17 mouse cellular contexts compared by ENCODE assay signal in genomic region chr10:17235955-17236650, GRCm38 (mm10).
DNase-seq lines count a peak whose midpoint lies in the region; ATAC-seq and TF ChIP-seq lines count a peak whose summit lies in the region.
"Had no signal": no experiment of that assay in that cellular context is flagged by ENCODE, and none has a peak within 500 bp of the region (broad histone marks: within the 10 kb centered on the region; RNA-seq: fewer than 3 reads in every experiment).

No protein-coding gene starts in this region.

- no peak overlapping the region for H3K9ac ChIP-seq in hindbrain, embryonic 13.5 days
- H3K9ac ChIP-seq in ES-Bruce4 (ENCODE audit: low read depth, poor library complexity, severe bottlenecking), result no peak overlapping the region
- no peak overlapping the region for H3K9ac ChIP-seq in limb, embryonic 12.5 days (replicated peaks)
- H3K9ac ChIP-seq: heart, embryonic 15.5 days; hindbrain, embryonic 15.5 days; liver, embryonic 12.5 days; lung, embryonic 15.5 days had no signal

- no peak overlapping the region for H3K4me3 ChIP-seq in hindbrain, embryonic 10.5 days
- no peak overlapping the region for H3K4me3 ChIP-seq in hindbrain, embryonic 13.5 days
- H3K4me3 ChIP-seq in ES-Bruce4 (ENCODE audit: low read depth, low read length), result no peak overlapping the region
- no peak overlapping the region for H3K4me3 ChIP-seq in limb, embryonic 12.5 days (replicated peaks)
- H3K4me3 ChIP-seq: erythroblast, embryonic 14.5 days; heart, embryonic 15.5 days; hindbrain, embryonic 15.5 days; liver, embryonic 12.5 days; lung, embryonic 15.5 days had no signal

- H3K27me3 ChIP-seq in hindbrain, embryonic 10.5 days (ENCODE audit: insufficient read depth, poor library complexity, severe bottlenecking), result no peaks in the 10 kb centered on the region
- H3K27me3 ChIP-seq in hindbrain, embryonic 13.5 days, result no peaks in the 10 kb centered on the region
- no peaks in the 10 kb centered on the region for H3K27me3 ChIP-seq in ES-Bruce4 (ENCODE audit: control insufficient read depth, insufficient read depth, low read length, poor library complexity, severe bottlenecking)
- H3K27me3 ChIP-seq in limb, embryonic 12.5 days, result no peaks in the 10 kb centered on the region
- H3K27me3 ChIP-seq: heart, embryonic 15.5 days; hindbrain, embryonic 15.5 days; liver, embryonic 12.5 days; lung, embryonic 15.5 days had no signal

- peaks cover 70% of the 10 kb centered on the region for H3K4me1 ChIP-seq in hindbrain, embryonic 10.5 days (replicated peaks)
- H3K4me1 ChIP-seq in hindbrain, embryonic 13.5 days (replicated peaks), result peaks cover 36% of the 10 kb centered on the region
- no peaks in the 10 kb centered on the region for H3K4me1 ChIP-seq in ES-Bruce4 (ENCODE audit: control insufficient read depth, insufficient read depth, low read length)
- peaks cover 29% of the 10 kb centered on the region for H3K4me1 ChIP-seq in limb, embryonic 12.5 days (replicated peaks)
- H3K4me1 ChIP-seq: liver, embryonic 12.5 days had no signal

- no peaks in the 10 kb centered on the region for H3K9me3 ChIP-seq in hindbrain, embryonic 10.5 days
- no peaks in the 10 kb centered on the region for H3K9me3 ChIP-seq in hindbrain, embryonic 13.5 days
- 0 out of 2 replicates have a peak, but pooled peaks cover 3% of the 10 kb centered on the region for H3K9me3 ChIP-seq in ES-Bruce4 (replicated peaks; ENCODE audit: control insufficient read depth, insufficient read depth, low read length, poor library complexity, severe bottlenecking)
- H3K9me3 ChIP-seq in limb, embryonic 12.5 days, result no peaks in the 10 kb centered on the region
- H3K9me3 ChIP-seq: heart, embryonic 15.5 days; hindbrain, embryonic 15.5 days; liver, embryonic 12.5 days; lung, embryonic 15.5 days had no signal

- no peak overlapping the region for H3K4me2 ChIP-seq in hindbrain, embryonic 13.5 days
- peak overlapping the region; percentile 6; the same call in 1 of the 2 replicates for H3K4me2 ChIP-seq in limb, embryonic 12.5 days
- H3K4me2 ChIP-seq: heart, embryonic 15.5 days; hindbrain, embryonic 15.5 days; liver, embryonic 12.5 days; lung, embryonic 15.5 days had no signal

- DNase-seq in hindbrain, embryonic 10.5 days (ENCODE audit: low spot score), result peak; percentile 37
- peak; percentile 48 for DNase-seq in embryo, embryonic 10 days (ENCODE audit: low spot score)
- DNase-seq in testis, postnatal 14 days (ENCODE audit: low spot score), result no peak
- no peak for DNase-seq in retina, embryonic 14.5 days (ENCODE audit: low spot score)
- no peak for DNase-seq in left cerebral cortex, adult 18-20 months (ENCODE audit: low spot score in 2 of 2)
- DNase-seq: adrenal gland, postnatal 14 days; cerebellum, adult 8-10 months; kidney, adult 2 months; right cerebral cortex, postnatal 14 days had no signal

- peak overlapping the region; percentile 89 for H3K27ac ChIP-seq in hindbrain, embryonic 10.5 days
- no peak overlapping the region for H3K27ac ChIP-seq in hindbrain, embryonic 13.5 days
- peak overlapping the region; percentile 51 for H3K27ac ChIP-seq in ES-Bruce4 (ENCODE audit: insufficient read depth, low read length)
- H3K27ac ChIP-seq in limb, embryonic 12.5 days, result no peak overlapping the region
- H3K27ac ChIP-seq: heart, embryonic 15.5 days; hindbrain, embryonic 15.5 days; liver, embryonic 12.5 days; lung, embryonic 15.5 days had no signal

- TF ChIP-seq CTCF in ES-Bruce4 (IDR thresholded peaks at IDR 0.05; ENCODE audit: low read depth, low read length), result no peak

- ATAC-seq in hindbrain, embryonic 13.5 days (ENCODE audit: low FRiP score), result no peak
- ATAC-seq in limb, embryonic 12.5 days (ENCODE audit: insufficient number of reproducible peaks, insufficient read depth, low FRiP score, low TSS enrichment, low read depth), result no peak
- ATAC-seq: liver, embryonic 12.5 days had no signal

- WGBS in hindbrain, embryonic 10.5 days, result 26% methylated on average over 10 of the region's 10 CpGs
- WGBS in hindbrain, embryonic 13.5 days, result 20% methylated on average over 10 of the region's 10 CpGs
- 16% methylated on average over 10 of the region's 10 CpGs for WGBS in limb, embryonic 12.5 days

- TF ChIP-seq EP300 in ES-Bruce4 (IDR thresholded peaks at IDR 0.05; ENCODE audit: insufficient read depth, low read depth, low read length), result no peak

- H3K36me3 ChIP-seq in hindbrain, embryonic 10.5 days, result no peaks in the 10 kb centered on the region
- H3K36me3 ChIP-seq in hindbrain, embryonic 13.5 days, result no peaks in the 10 kb centered on the region
- H3K36me3 ChIP-seq in ES-Bruce4 (ENCODE audit: control insufficient read depth, insufficient read depth, low read length, poor library complexity, severe bottlenecking), result no peaks in the 10 kb centered on the region
- H3K36me3 ChIP-seq in limb, embryonic 12.5 days, result no peaks in the 10 kb centered on the region
- H3K36me3 ChIP-seq: heart, embryonic 15.5 days; hindbrain, embryonic 15.5 days; liver, embryonic 12.5 days; lung, embryonic 15.5 days had no signal

- no peak for TF ChIP-seq POLR2A in ES-Bruce4 (IDR thresholded peaks at IDR 0.05; ENCODE audit: insufficient read depth, low read length)

Comparison
In these comparisons a context has a peak if more than half of its experiments do, and no peak if none do; other contexts are left out.
1. H3K27ac ChIP-seq: peak in hindbrain, embryonic 10.5 days (single experiment) and ES-Bruce4 (single experiment); none in hindbrain, embryonic 13.5 days (single experiment) and limb, embryonic 12.5 days (single experiment).
2. DNase-seq: peak in hindbrain, embryonic 10.5 days (single experiment) and embryo, embryonic 10 days (single experiment); none in testis, postnatal 14 days (single experiment), retina, embryonic 14.5 days (single experiment) and left cerebral cortex, adult 18-20 months (0 of 2).